Mouse (Mus musculus) hindbrain, postnatal 0 days (tissue): ENCODE results near the gene Clic4. TPM values are rescaled to one million over a fixed set of nuclear protein-coding genes. Genes with fewer than 3 reads are reported as not detected.

Experiments
- ATAC-seq: fragments of 200-750 bp; cut with Nextera tagmentation; 2 replicates; pipeline ENCODE4 v1.8.0; 2017; ENCODE audit warnings: mild to moderate bottlenecking, moderate TSS enrichment, moderate library complexity
- DNase-seq: peaks from one replicate; pipeline ENCODE4 v3.0.0-alpha.2; 2015; ENCODE audit warnings: low spot score
- H3K27ac ChIP-seq: fragments of 300-500 bp; sonication (generic); 2 replicates; pipeline ENCODE4 v1.5.1; 2014; ENCODE audit warnings: mild to moderate bottlenecking
- H3K27me3 ChIP-seq: fragments of 300-500 bp; sonication (generic); 2 replicates; pipeline ENCODE4 v1.6.1; 2014; ENCODE audit warnings: low read length, mixed read lengths; ENCODE audit not compliant: insufficient read depth
- H3K36me3 ChIP-seq: fragments of 300-500 bp; sonication (generic); 2 replicates; pipeline ENCODE4 v1.6.1; 2014; ENCODE audit warnings: low read length, mixed read lengths; ENCODE audit not compliant: insufficient read depth
- H3K4me1 ChIP-seq: fragments of 300-500 bp; sonication (generic); 2 replicates; pipeline ENCODE4 v1.6.1; 2014; ENCODE audit warnings: antibody characterized with exemption, low read length, mixed read lengths; ENCODE audit not compliant: insufficient read depth
- H3K4me2 ChIP-seq: fragments of 300-500 bp; sonication (generic); 2 replicates; pipeline ENCODE4 v1.6.1; 2014; ENCODE audit warnings: low read depth, mild to moderate bottlenecking, low read length, moderate library complexity, mixed read lengths
- H3K4me3 ChIP-seq: fragments of 300-500 bp; sonication (generic); 2 replicates; pipeline ENCODE4 v1.5.1; 2014; ENCODE audit warnings: low read length
- H3K9ac ChIP-seq: fragments of 300-500 bp; sonication (generic); replicated peaks from 2 replicates; pipeline ENCODE4 v1.6.1; 2014; ENCODE audit warnings: mild to moderate bottlenecking, low read length, moderate library complexity, mixed read lengths
- H3K9me3 ChIP-seq: fragments of 300-500 bp; sonication (generic); 2 replicates; pipeline ENCODE4 v1.6.1; 2016; ENCODE audit warnings: low read length, mixed read lengths
- CTCF ChIP-seq: IDR thresholded peaks from 2 replicates; pipeline ENCODE4 v1.5.1; 2016; ENCODE audit warnings: antibody characterized with exemption, control low read depth, low read depth
- WGBS: fragments of 180-500 bp; shearing (Covaris S2); extraction: QIAGEN DNeasy Blood & Tissue Kit; methylation state at CpG from one replicate; pipeline ENCODE4 v1.1.7; 2014; 5-methylcytosine and 5-hydroxymethylcytosine counted together
- polyA plus RNA-seq: library from polyadenylated mRNA; unstranded; fragments of >200 nt; fragmentation: Nextera tagmentation; extraction: Ambion mirVana; gene quantifications from 2 replicates; pipeline ENCODE4 v1.2.1, GENCODE M21; 2015
- total RNA-seq: library from RNA; depleted of rRNA; stranded (reverse); fragments of >200 nt; gene quantifications from 2 replicates; pipeline ENCODE4 v1.2.3, GENCODE M21; 2014; rRNA removed

Gene Clic4
- total and polyA plus RNA-seq, 2 experiments from 2014 or later: 57.1 to 70.1 TPM

- WGBS: 61% methylated on average over 6 of the region's 6 CpGs
- Histone ChIP-seq H3K36me3 (no peaks in the 10 kb centered on the region), H3K9me3 (no peaks in the 10 kb centered on the region), H3K4me3 (no peak overlapping the region), H3K4me1 (peaks cover 9% of the 10 kb centered on the region; the same call in 1 of the 2 replicates), H3K9ac (no peak overlapping the region), H3K27me3 (peaks cover 33% of the 10 kb centered on the region), H3K27ac (no peak overlapping the region), H3K4me2 (no peak overlapping the region)
- DNase-seq (no peak), ATAC-seq (no peak)
- no peak for TF ChIP-seq CTCF
Measured at GRCm38 (mm10) chr4:135165761-135166160, 106.9 kb downstream of the Clic4 start.

Other genes starting within 250 kb of the Clic4 start
- not detected in 2 replicates for gene Runx3, start 152.2 kb downstream of the Clic4 start, total RNA-seq
- not detected in 2 replicates for gene Runx3, start 152.2 kb downstream of the Clic4 start, polyA plus RNA-seq
- gene Srrm1, start 80.5 kb upstream of the Clic4 start, total RNA-seq: 20.8 and 21.2 TPM in 2 replicates
- 173 and 174 TPM in 2 replicates for gene Srrm1, start 80.5 kb upstream of the Clic4 start, polyA plus RNA-seq
- gene Ncmap, start 125.4 kb upstream of the Clic4 start, total RNA-seq: 0.75 and 6.9 TPM in 2 replicates
- 1.5 and 2.1 TPM in 2 replicates for gene Ncmap, start 125.4 kb upstream of the Clic4 start, polyA plus RNA-seq
- 81.3 and 82.1 TPM in 2 replicates for gene Rcan3, start 161.0 kb upstream of the Clic4 start, total RNA-seq
- gene Rcan3, start 161.0 kb upstream of the Clic4 start, polyA plus RNA-seq: 56.3 and 58.4 TPM in 2 replicates
- gene Stpg1, start 222.0 kb upstream of the Clic4 start, total RNA-seq: 0.42 and 0.79 TPM in 2 replicates
- 0.29 and 0.71 TPM in 2 replicates for gene Stpg1, start 222.0 kb upstream of the Clic4 start, polyA plus RNA-seq
- gene Nipal3, start 222.2 kb upstream of the Clic4 start, total RNA-seq: 97.3 and 122 TPM in 2 replicates
- gene Nipal3, start 222.2 kb upstream of the Clic4 start, polyA plus RNA-seq: 8.5 and 9.4 TPM in 2 replicates